ENCODE assay signal across 25 mouse cellular contexts in genomic region chrX:95282038-95282437, GRCm38 (mm10).
A peak's percentile ranks its signal among the peaks of the same experiment; 100 is the strongest.
DNase-seq lines count a peak whose midpoint lies in the region; ATAC-seq and TF ChIP-seq lines count a peak whose summit lies in the region.
"Had no signal": no experiment of that assay in that cellular context is flagged by ENCODE, and none has a peak within 500 bp of the region (broad histone marks: within the 10 kb centered on the region; RNA-seq: fewer than 3 reads in every experiment).

No protein-coding gene starts in this region.

- no peaks in the 10 kb centered on the region for H3K27me3 ChIP-seq in embryonic facial prominence, embryonic 14.5 days (replicated peaks; ENCODE audit: control insufficient read depth, insufficient read depth, low read length)
- no peaks in the 10 kb centered on the region for H3K27me3 ChIP-seq in embryonic facial prominence, embryonic 10.5 days (replicated peaks; ENCODE audit: low read depth, poor library complexity, severe bottlenecking)
- no peaks in the 10 kb centered on the region for H3K27me3 ChIP-seq in heart, postnatal 0 days (ENCODE audit: control insufficient read depth, insufficient read depth, low read length)
- no peaks in the 10 kb centered on the region for H3K27me3 ChIP-seq in liver, postnatal 0 days (ENCODE audit: insufficient read depth, low read length)
- H3K27me3 ChIP-seq: embryonic facial prominence, embryonic 15.5 days; hindbrain, embryonic 13.5 days; intestine, embryonic 15.5 days had no signal

- intact Hi-C loops in heart, postnatal 14 days (cut with DNase I) = no loop called here

- H3K36me3 ChIP-seq in embryonic facial prominence, embryonic 14.5 days (ENCODE audit: control insufficient read depth, insufficient read depth, low read length) = no peaks in the 10 kb centered on the region
- H3K36me3 ChIP-seq in embryonic facial prominence, embryonic 10.5 days (replicated peaks) = no peaks in the 10 kb centered on the region
- no peaks in the 10 kb centered on the region for H3K36me3 ChIP-seq in heart, postnatal 0 days (replicated peaks; ENCODE audit: control insufficient read depth, insufficient read depth, low read length)
- no peaks in the 10 kb centered on the region for H3K36me3 ChIP-seq in liver, postnatal 0 days (replicated peaks; ENCODE audit: insufficient read depth, low read length)
- H3K36me3 ChIP-seq: embryonic facial prominence, embryonic 15.5 days; forebrain, embryonic 10.5 days; heart, embryonic 10.5 days; hindbrain, embryonic 13.5 days; intestine, embryonic 15.5 days had no signal

- no peak for TF ChIP-seq CTCF in heart, postnatal 0 days (IDR thresholded peaks at IDR 0.05; ENCODE audit: low read depth)
- no peak for TF ChIP-seq CTCF in liver, postnatal 0 days (IDR thresholded peaks at IDR 0.05; ENCODE audit: low read depth)

- H3K27ac ChIP-seq in embryonic facial prominence, embryonic 14.5 days (replicated peaks; ENCODE audit: low read depth, low read length) = no peak overlapping the region
- no peak overlapping the region for H3K27ac ChIP-seq in embryonic facial prominence, embryonic 10.5 days (replicated peaks)
- H3K27ac ChIP-seq in heart, postnatal 0 days (ENCODE audit: low read depth) = no peak overlapping the region
- no peak overlapping the region for H3K27ac ChIP-seq in liver, postnatal 0 days (ENCODE audit: low read depth)
- H3K27ac ChIP-seq: embryonic facial prominence, embryonic 15.5 days; forebrain, embryonic 10.5 days; gastrocnemius, adult 2 months; heart, embryonic 10.5 days; hindbrain, embryonic 13.5 days; hindbrain, postnatal 0 days; intestine, embryonic 15.5 days had no signal

- no peak for ATAC-seq in embryonic facial prominence, embryonic 14.5 days (ENCODE audit: low read depth)
- ATAC-seq in heart, postnatal 0 days (ENCODE audit: insufficient read depth, low read depth) = no peak
- 0 out of 2 replicates have a peak, but pooled peaks have one; percentile 31 for ATAC-seq in liver, postnatal 0 days
- peak; percentile 100 for ATAC-seq in common myeloid progenitor, adult 5-6 weeks (replicated peaks; ENCODE audit: low read depth, poor library complexity, severe bottlenecking)
- ATAC-seq in megakaryocyte-erythroid progenitor cell, adult 5-6 weeks (replicated peaks; ENCODE audit: low FRiP score, low TSS enrichment, poor library complexity, severe bottlenecking) = no peak
- ATAC-seq: activated CD4-positive, CD25-positive, alpha-beta regulatory T cell, adult 4 months; forebrain, embryonic 14.5 days; hindbrain, postnatal 0 days; intestine, embryonic 15.5 days; Patski had no signal

- 72% methylated on average over 5 of the region's 5 CpGs for WGBS in embryonic facial prominence, embryonic 14.5 days
- WGBS in embryonic facial prominence, embryonic 10.5 days = 75% methylated on average over 5 of the region's 5 CpGs
- WGBS in heart, postnatal 0 days = 32% methylated on average over 5 of the region's 5 CpGs
- WGBS in liver, postnatal 0 days (ENCODE audit: insufficient replicate concordance) = 23% methylated on average over 5 of the region's 5 CpGs

- no peaks in the 10 kb centered on the region for H3K4me1 ChIP-seq in embryonic facial prominence, embryonic 14.5 days (ENCODE audit: control insufficient read depth, insufficient read depth, low read length)
- no peaks in the 10 kb centered on the region for H3K4me1 ChIP-seq in embryonic facial prominence, embryonic 10.5 days
- no peaks in the 10 kb centered on the region for H3K4me1 ChIP-seq in heart, postnatal 0 days (ENCODE audit: control insufficient read depth, insufficient read depth)
- H3K4me1 ChIP-seq in liver, postnatal 0 days (ENCODE audit: insufficient read depth) = no peaks in the 10 kb centered on the region
- H3K4me1 ChIP-seq: embryonic facial prominence, embryonic 15.5 days; forebrain, embryonic 10.5 days; heart, embryonic 10.5 days; hindbrain, embryonic 13.5 days; intestine, embryonic 15.5 days had no signal

- no peaks in the 10 kb centered on the region for H3K9me3 ChIP-seq in embryonic facial prominence, embryonic 14.5 days (ENCODE audit: control insufficient read depth, low read length)
- no peaks in the 10 kb centered on the region for H3K9me3 ChIP-seq in embryonic facial prominence, embryonic 10.5 days
- no peaks in the 10 kb centered on the region for H3K9me3 ChIP-seq in heart, postnatal 0 days (replicated peaks; ENCODE audit: control insufficient read depth, low read length)
- H3K9me3 ChIP-seq in liver, postnatal 0 days (ENCODE audit: low read length) = no peaks in the 10 kb centered on the region
- H3K9me3 ChIP-seq: embryonic facial prominence, embryonic 15.5 days; forebrain, embryonic 10.5 days; heart, embryonic 10.5 days; hindbrain, embryonic 13.5 days; intestine, embryonic 15.5 days had no signal

- no peak overlapping the region for H3K4me3 ChIP-seq in embryonic facial prominence, embryonic 14.5 days (ENCODE audit: low read depth, low read length)
- H3K4me3 ChIP-seq in embryonic facial prominence, embryonic 10.5 days = no peak overlapping the region
- H3K4me3 ChIP-seq in heart, postnatal 0 days (ENCODE audit: low read depth, low read length) = no peak overlapping the region
- no peak overlapping the region for H3K4me3 ChIP-seq in liver, postnatal 0 days (ENCODE audit: low read depth, low read length)
- H3K4me3 ChIP-seq: embryonic facial prominence, embryonic 15.5 days; erythroblast, embryonic 14.5 days; forebrain, embryonic 10.5 days; gastrocnemius, adult 2 months; heart, embryonic 10.5 days; hindbrain, embryonic 13.5 days; intestine, embryonic 15.5 days had no signal

- DNase-seq in embryonic facial prominence, embryonic 14.5 days (ENCODE audit: low spot score) = peak; percentile 0
- DNase-seq in embryonic facial prominence, embryonic 10.5 days (ENCODE audit: low spot score) = no peak
- DNase-seq in heart, postnatal 0 days (ENCODE audit: low spot score) = peak; percentile 26
- DNase-seq in heart, postnatal 14 days = no peak
- no peak for DNase-seq in liver, postnatal 0 days
- DNase-seq in liver = no peak
- DNase-seq: adrenal gland, postnatal 14 days; cerebellum, adult 11-12 months; cerebellum, adult 9-10 months; cerebellum, postnatal 25 days; gastrocnemius, adult 2 months; gastrocnemius, postnatal 36 days; heart, adult 18-20 months had no signal

- H3K9ac ChIP-seq in embryonic facial prominence, embryonic 14.5 days (ENCODE audit: low read depth, low read length) = no peak overlapping the region
- no peak overlapping the region for H3K9ac ChIP-seq in heart, postnatal 0 days (replicated peaks; ENCODE audit: low read depth, low read length)
- no peak overlapping the region for H3K9ac ChIP-seq in liver, postnatal 0 days (replicated peaks)
- H3K9ac ChIP-seq: embryonic facial prominence, embryonic 15.5 days; hindbrain, embryonic 13.5 days; intestine, embryonic 15.5 days had no signal

- TF ChIP-seq EP300 in heart, postnatal 0 days (IDR thresholded peaks at IDR 0.05; ENCODE audit: low read depth) = no peak
- no peak for TF ChIP-seq EP300 in liver, postnatal 0 days (IDR thresholded peaks at IDR 0.05; ENCODE audit: low read depth)

- no peak overlapping the region for H3K4me2 ChIP-seq in embryonic facial prominence, embryonic 14.5 days (ENCODE audit: low read depth, low read length)
- no peak overlapping the region for H3K4me2 ChIP-seq in heart, postnatal 0 days (ENCODE audit: low read depth, low read length)
- no peak overlapping the region for H3K4me2 ChIP-seq in liver, postnatal 0 days (ENCODE audit: low read depth, low read length)
- H3K4me2 ChIP-seq: embryonic facial prominence, embryonic 15.5 days; hindbrain, embryonic 13.5 days; intestine, embryonic 15.5 days had no signal

Comparison
In these comparisons a context has a peak if more than half of its experiments do, and no peak if none do; other contexts are left out.
1. DNase-seq: peak in embryonic facial prominence, embryonic 14.5 days (single experiment) and heart, postnatal 0 days (single experiment); none in embryonic facial prominence, embryonic 10.5 days (single experiment), heart, postnatal 14 days (0 of 2), liver, postnatal 0 days (single experiment) and liver (single experiment).
2. ATAC-seq: peak in liver, postnatal 0 days (single experiment) and common myeloid progenitor, adult 5-6 weeks (single experiment); none in embryonic facial prominence, embryonic 14.5 days (single experiment), heart, postnatal 0 days (single experiment) and megakaryocyte-erythroid progenitor cell, adult 5-6 weeks (single experiment).